Comparison of ENCODE assay signal across 33 mouse cellular contexts in genomic region chr3:64782901-64783300, GRCm38 (mm10).
"Had no signal": no experiment of that assay in that cellular context is flagged by ENCODE, and none has a peak within 500 bp of the region (broad histone marks: within the 10 kb centered on the region; RNA-seq: fewer than 3 reads in every experiment).

No protein-coding gene starts in this region.

- ATAC-seq: hindbrain, embryonic 16.5 days; hindbrain, postnatal 0 days; inflammation-experienced regulatory T-cells, adult 6 months; intestine, embryonic 15.5 days; intestine, embryonic 16.5 days; intestine, postnatal 0 days had no signal

- H3K36me3 ChIP-seq: heart, embryonic 13.5 days; heart, embryonic 15.5 days; hindbrain, embryonic 10.5 days; hindbrain, embryonic 12.5 days; hindbrain, embryonic 13.5 days; hindbrain, embryonic 15.5 days; intestine, embryonic 15.5 days; kidney, embryonic 15.5 days had no signal

- H3K4me1 ChIP-seq: heart, embryonic 13.5 days; heart, embryonic 15.5 days; hindbrain, embryonic 10.5 days; hindbrain, embryonic 12.5 days; hindbrain, embryonic 13.5 days; hindbrain, embryonic 15.5 days; intestine, embryonic 15.5 days; kidney, embryonic 15.5 days had no signal

- H3K27me3 ChIP-seq: heart, embryonic 13.5 days; heart, embryonic 15.5 days; hindbrain, embryonic 12.5 days; hindbrain, embryonic 13.5 days; hindbrain, embryonic 15.5 days; intestine, embryonic 15.5 days; kidney, embryonic 15.5 days had no signal

- H3K4me2 ChIP-seq: heart, embryonic 11.5 days; heart, embryonic 13.5 days; heart, embryonic 15.5 days; hindbrain, embryonic 12.5 days; hindbrain, embryonic 13.5 days; hindbrain, embryonic 14.5 days; hindbrain, embryonic 15.5 days; intestine, embryonic 15.5 days; kidney, embryonic 15.5 days had no signal

- H3K9ac ChIP-seq: heart, embryonic 13.5 days; heart, embryonic 15.5 days; hindbrain, embryonic 12.5 days; hindbrain, embryonic 13.5 days; hindbrain, embryonic 14.5 days; hindbrain, embryonic 15.5 days; intestine, embryonic 15.5 days; kidney, embryonic 15.5 days had no signal

- DNase-seq: heart, postnatal 10 days; heart, postnatal 14 days; heart, postnatal 36 days; heart, postnatal 4 days; kidney, adult 11 months; kidney, adult 18-20 months; kidney, adult 2 months; kidney, adult 8-10 months; kidney, adult 9 months; kidney, postnatal 10 days; kidney, postnatal 14 days; kidney, postnatal 25 days; kidney, postnatal 36 days; kidney, postnatal 4 days; layer of hippocampus, adult 9-11 months; layer of hippocampus, postnatal 36 days had no signal

- H3K9me3 ChIP-seq: heart, embryonic 13.5 days; heart, embryonic 15.5 days; hindbrain, embryonic 10.5 days; hindbrain, embryonic 12.5 days; hindbrain, embryonic 13.5 days; hindbrain, embryonic 15.5 days; intestine, embryonic 15.5 days; kidney, embryonic 15.5 days had no signal

- H3K27ac ChIP-seq: heart, embryonic 13.5 days; heart, embryonic 15.5 days; hindbrain, embryonic 10.5 days; hindbrain, embryonic 12.5 days; hindbrain, embryonic 13.5 days; hindbrain, embryonic 14.5 days; hindbrain, embryonic 15.5 days; hindbrain, postnatal 0 days; intestine, embryonic 15.5 days; kidney, embryonic 15.5 days; kidney, postnatal 0 days; left cerebral cortex, adult 2 months had no signal

- H3K4me3 ChIP-seq: heart, embryonic 13.5 days; heart, embryonic 15.5 days; hindbrain, embryonic 10.5 days; hindbrain, embryonic 12.5 days; hindbrain, embryonic 13.5 days; hindbrain, embryonic 15.5 days; intestine, embryonic 15.5 days; kidney, embryonic 15.5 days; left cerebral cortex, adult 2 months had no signal
